Mouse (Mus musculus): ENCODE measurements around the gene Rgs3. TPM values are rescaled to one million over a fixed set of nuclear protein-coding genes. Genes with fewer than 3 reads are reported as not detected.
A peak's percentile ranks its signal among the peaks of the same experiment; 100 is the strongest.

The Rgs3 gene
- polyA plus RNA-seq, 1 experiment from 2014 or later, result 42.0 TPM

DNA sequence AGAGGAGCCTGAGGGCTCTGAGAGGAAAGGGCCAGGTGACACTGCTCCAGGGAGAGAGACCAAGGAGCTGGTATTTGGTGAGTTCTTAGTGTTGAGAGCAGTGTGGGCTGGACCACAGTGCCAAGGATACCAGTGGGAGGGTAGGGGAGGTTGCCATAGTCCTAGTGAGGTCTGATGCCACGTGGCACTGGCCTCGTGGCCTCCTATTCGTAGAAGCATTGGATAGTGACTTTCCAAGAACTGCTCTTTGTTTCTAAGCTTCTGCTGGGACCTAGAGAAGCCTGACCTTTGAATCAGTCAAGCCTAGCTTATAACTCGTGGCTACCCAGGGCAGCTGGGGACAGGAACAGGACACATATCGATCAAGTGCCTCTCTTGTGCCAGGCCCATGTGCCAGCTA lies 164.1 kb downstream of the Rgs3 start:
- Histone ChIP-seq H3K36me3 (ENCODE audit: control insufficient read depth, insufficient read depth, low read length) (no peaks in the 10 kb centered on the region), H3K9ac (ENCODE audit: low read depth, low read length) (no peak overlapping the region), H3K9me3 (ENCODE audit: control insufficient read depth, low read length) (peaks cover 10% of the 10 kb centered on the region), H3K4me3 (ENCODE audit: low read length) (no peak overlapping the region), H3K4me2 (replicated peaks; ENCODE audit: low read depth, low read length) (no peak overlapping the region), H3K4me1 (ENCODE audit: control insufficient read depth, insufficient read depth, low read length) (peaks cover 8% of the 10 kb centered on the region; the same call in 1 of the 2 replicates), H3K27me3 (ENCODE audit: control insufficient read depth, insufficient read depth, low read length) (no peaks in the 10 kb centered on the region), H3K27ac (ENCODE audit: low read depth, low read length) (no peak overlapping the region)
- WGBS, result 80% methylated on average over 5 of the region's 5 CpGs
- ATAC-seq (ENCODE audit: low FRiP score, low TSS enrichment), result no peak

DNA sequence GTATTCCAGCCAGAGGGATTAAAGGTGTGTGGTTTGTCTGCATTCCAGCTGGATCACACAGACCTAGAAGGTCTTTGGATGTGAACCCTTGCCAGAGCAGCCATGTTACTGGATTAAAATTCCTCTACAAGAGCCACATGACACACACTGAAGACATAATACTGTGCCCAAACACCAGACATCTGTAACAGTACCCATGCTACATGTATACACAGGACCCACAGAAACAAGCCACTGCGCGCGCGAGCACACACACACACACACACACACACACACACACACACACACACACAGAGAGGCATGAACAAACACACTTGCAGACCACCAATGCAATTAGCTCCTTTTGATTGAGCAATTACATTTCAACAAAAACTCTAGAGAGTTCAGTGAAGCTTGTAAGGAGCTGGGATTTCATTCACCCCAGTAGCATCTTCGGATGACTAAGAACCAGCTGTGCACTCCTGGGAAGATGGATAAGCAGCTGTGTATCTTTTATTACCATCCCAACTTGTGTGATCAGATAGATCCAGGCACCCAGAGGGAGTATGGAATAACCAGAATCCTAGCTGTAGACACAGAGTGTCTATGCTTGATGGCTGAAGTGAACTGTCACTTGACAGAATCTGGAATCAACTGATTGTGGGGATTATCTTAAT lies 166.8 kb downstream of the Rgs3 start:
- ATAC-seq (ENCODE audit: low FRiP score, low TSS enrichment), result no peak
- Histone ChIP-seq H3K36me3 (ENCODE audit: control insufficient read depth, insufficient read depth, low read length) (no peaks in the 10 kb centered on the region), H3K4me2 (replicated peaks; ENCODE audit: low read depth, low read length) (no peak overlapping the region), H3K4me1 (ENCODE audit: control insufficient read depth, insufficient read depth, low read length) (peaks cover 8% of the 10 kb centered on the region; the same call in 1 of the 2 replicates), H3K9ac (ENCODE audit: low read depth, low read length) (no peak overlapping the region), H3K4me3 (ENCODE audit: low read length) (no peak overlapping the region), H3K27me3 (ENCODE audit: control insufficient read depth, insufficient read depth, low read length) (no peaks in the 10 kb centered on the region), H3K9me3 (ENCODE audit: control insufficient read depth, low read length) (peaks cover 7% of the 10 kb centered on the region; the same call in 1 of the 2 replicates), H3K27ac (ENCODE audit: low read depth, low read length) (no peak overlapping the region)
- WGBS, result 93% methylated on average over 5 of the region's 5 CpGs

DNA sequence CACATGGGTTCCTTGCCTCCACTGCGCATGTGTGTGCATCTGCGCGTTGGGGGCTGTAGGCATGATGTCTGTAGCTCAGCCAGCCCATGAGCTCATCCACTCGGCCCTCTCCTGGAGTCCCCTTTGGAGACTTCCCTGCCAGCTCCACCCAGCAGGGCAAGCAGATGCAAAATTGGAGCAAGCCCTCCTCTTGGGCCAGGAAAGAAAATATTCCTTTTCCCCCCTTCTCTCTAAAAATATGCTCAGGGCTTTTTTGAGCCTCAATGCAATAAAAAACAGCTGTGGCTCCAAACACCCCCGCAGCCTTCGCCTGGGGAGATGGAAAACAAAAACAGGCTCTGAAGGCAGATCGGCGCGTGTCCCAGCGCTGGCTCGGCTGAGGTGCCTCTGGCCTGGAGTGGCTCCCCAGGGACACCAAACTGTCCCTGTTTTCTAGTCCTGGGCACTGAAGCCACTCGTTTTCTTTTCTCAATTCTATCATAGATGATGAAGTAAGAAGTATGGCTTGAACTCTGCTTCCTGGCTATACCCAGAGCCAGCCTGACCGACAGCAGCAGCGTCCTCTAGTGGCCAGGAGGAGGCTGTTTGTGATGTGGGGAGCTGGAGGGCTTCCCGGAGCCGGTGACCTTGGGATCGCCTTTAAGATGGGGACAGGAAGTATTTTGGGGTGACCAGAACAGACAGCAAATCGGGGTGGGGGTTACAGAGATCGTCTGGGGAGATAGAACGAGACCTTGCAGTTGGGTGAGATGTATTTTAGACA lies 168.1 kb downstream of the Rgs3 start:
- ATAC-seq (ENCODE audit: low FRiP score, low TSS enrichment), result no peak
- no peak overlapping the region; the same call in 1 of the 2 replicates for H3K27ac ChIP-seq (ENCODE audit: low read depth, low read length)
- no peak overlapping the region for H3K4me2 ChIP-seq (replicated peaks; ENCODE audit: low read depth, low read length)
- WGBS, result 72% methylated on average over 20 of the region's 20 CpGs
- H3K4me3 ChIP-seq (ENCODE audit: low read length), result no peak overlapping the region
- H3K4me1 ChIP-seq (ENCODE audit: control insufficient read depth, insufficient read depth, low read length), result no peaks in the 10 kb centered on the region; the same call in 1 of the 2 replicates
- no peaks in the 10 kb centered on the region for H3K36me3 ChIP-seq (ENCODE audit: control insufficient read depth, insufficient read depth, low read length)
- no peak overlapping the region for H3K9ac ChIP-seq (ENCODE audit: low read depth, low read length)
- peaks cover 7% of the 10 kb centered on the region; the same call in 1 of the 2 replicates for H3K9me3 ChIP-seq (ENCODE audit: control insufficient read depth, low read length)
- H3K27me3 ChIP-seq (ENCODE audit: control insufficient read depth, insufficient read depth, low read length), result no peaks in the 10 kb centered on the region

- no peaks in the 10 kb centered on the region for H3K36me3 ChIP-seq (ENCODE audit: control insufficient read depth, insufficient read depth, low read length)
- peaks cover 7% of the 10 kb centered on the region for H3K4me1 ChIP-seq (ENCODE audit: control insufficient read depth, insufficient read depth, low read length)
- no peak overlapping the region for H3K4me2 ChIP-seq (replicated peaks; ENCODE audit: low read depth, low read length)
- peaks cover 7% of the 10 kb centered on the region; the same call in 1 of the 2 replicates for H3K9me3 ChIP-seq (ENCODE audit: control insufficient read depth, low read length)
- H3K4me3 ChIP-seq (ENCODE audit: low read length), result no peak overlapping the region
- no peaks in the 10 kb centered on the region for H3K27me3 ChIP-seq (ENCODE audit: control insufficient read depth, insufficient read depth, low read length)
- H3K9ac ChIP-seq (ENCODE audit: low read depth, low read length), result no peak overlapping the region
- no peak for ATAC-seq (ENCODE audit: low FRiP score, low TSS enrichment)
- WGBS, result 82% methylated on average over 6 of the region's 6 CpGs
- no peak overlapping the region for H3K27ac ChIP-seq (ENCODE audit: low read depth, low read length)
Measured at GRCm38 (mm10) chr4:62728471-62728870, 168.8 kb downstream of the Rgs3 start.

DNA sequence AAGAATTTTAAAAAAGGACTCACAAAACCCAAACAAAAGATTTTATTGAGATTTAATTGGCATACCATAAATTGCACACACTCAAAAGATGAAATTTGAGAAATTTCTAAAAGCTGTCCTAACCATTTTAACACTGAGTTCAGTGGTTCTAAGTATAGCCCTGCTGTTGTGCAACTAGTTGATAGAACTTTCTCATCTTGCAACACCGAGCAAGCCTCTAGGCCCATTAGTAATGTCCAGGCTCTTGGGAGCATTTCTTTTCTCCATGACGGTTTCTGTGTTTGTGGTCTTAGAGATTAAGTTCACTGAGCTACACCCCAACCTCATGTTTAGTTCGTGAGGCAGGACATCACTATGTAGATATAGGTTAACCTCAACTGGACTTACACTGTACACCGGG lies 169.5 kb downstream of the Rgs3 start:
- Histone ChIP-seq H3K27ac (ENCODE audit: low read depth, low read length) (no peak overlapping the region), H3K9me3 (ENCODE audit: control insufficient read depth, low read length) (peaks cover 7% of the 10 kb centered on the region; the same call in 1 of the 2 replicates), H3K9ac (ENCODE audit: low read depth, low read length) (no peak overlapping the region), H3K27me3 (ENCODE audit: control insufficient read depth, insufficient read depth, low read length) (no peaks in the 10 kb centered on the region), H3K4me1 (ENCODE audit: control insufficient read depth, insufficient read depth, low read length) (peaks cover 8% of the 10 kb centered on the region), H3K4me2 (replicated peaks; ENCODE audit: low read depth, low read length) (no peak overlapping the region), H3K36me3 (ENCODE audit: control insufficient read depth, insufficient read depth, low read length) (no peaks in the 10 kb centered on the region), H3K4me3 (ENCODE audit: low read length) (no peak overlapping the region)
- 80% methylated on average over 4 of the region's 4 CpGs for WGBS
- ATAC-seq (ENCODE audit: low FRiP score, low TSS enrichment), result no peak

- H3K9me3 ChIP-seq (ENCODE audit: control insufficient read depth, low read length), result peaks cover 4% of the 10 kb centered on the region; the same call in 1 of the 2 replicates
- peaks cover 8% of the 10 kb centered on the region for H3K4me1 ChIP-seq (ENCODE audit: control insufficient read depth, insufficient read depth, low read length)
- 70% methylated on average over 5 of the region's 5 CpGs for WGBS
- H3K27ac ChIP-seq (ENCODE audit: low read depth, low read length), result no peak overlapping the region
- no peaks in the 10 kb centered on the region for H3K27me3 ChIP-seq (ENCODE audit: control insufficient read depth, insufficient read depth, low read length)
- no peak for ATAC-seq (ENCODE audit: low FRiP score, low TSS enrichment)
- no peaks in the 10 kb centered on the region for H3K36me3 ChIP-seq (ENCODE audit: control insufficient read depth, insufficient read depth, low read length)
- H3K4me3 ChIP-seq (ENCODE audit: low read length), result no peak overlapping the region
- H3K9ac ChIP-seq (ENCODE audit: low read depth, low read length), result no peak overlapping the region
- H3K4me2 ChIP-seq (replicated peaks; ENCODE audit: low read depth, low read length), result no peak overlapping the region
Measured at GRCm38 (mm10) chr4:62729941-62730340, 170.3 kb downstream of the Rgs3 start.

- Histone ChIP-seq H3K4me1 (ENCODE audit: control insufficient read depth, insufficient read depth, low read length) (peaks cover 16% of the 10 kb centered on the region), H3K4me2 (replicated peaks; ENCODE audit: low read depth, low read length) (no peak overlapping the region), H3K9me3 (ENCODE audit: control insufficient read depth, low read length) (no peaks in the 10 kb centered on the region), H3K4me3 (ENCODE audit: low read length) (no peak overlapping the region), H3K9ac (ENCODE audit: low read depth, low read length) (no peak overlapping the region), H3K27me3 (ENCODE audit: control insufficient read depth, insufficient read depth, low read length) (no peaks in the 10 kb centered on the region), H3K36me3 (ENCODE audit: control insufficient read depth, insufficient read depth, low read length) (no peaks in the 10 kb centered on the region), H3K27ac (ENCODE audit: low read depth, low read length) (no peak overlapping the region)
- ATAC-seq (ENCODE audit: low FRiP score, low TSS enrichment), result no peak
- 75% methylated on average over 3 of the region's 3 CpGs for WGBS
Measured at GRCm38 (mm10) chr4:62730861-62731260, 171.2 kb downstream of the Rgs3 start.

DNA sequence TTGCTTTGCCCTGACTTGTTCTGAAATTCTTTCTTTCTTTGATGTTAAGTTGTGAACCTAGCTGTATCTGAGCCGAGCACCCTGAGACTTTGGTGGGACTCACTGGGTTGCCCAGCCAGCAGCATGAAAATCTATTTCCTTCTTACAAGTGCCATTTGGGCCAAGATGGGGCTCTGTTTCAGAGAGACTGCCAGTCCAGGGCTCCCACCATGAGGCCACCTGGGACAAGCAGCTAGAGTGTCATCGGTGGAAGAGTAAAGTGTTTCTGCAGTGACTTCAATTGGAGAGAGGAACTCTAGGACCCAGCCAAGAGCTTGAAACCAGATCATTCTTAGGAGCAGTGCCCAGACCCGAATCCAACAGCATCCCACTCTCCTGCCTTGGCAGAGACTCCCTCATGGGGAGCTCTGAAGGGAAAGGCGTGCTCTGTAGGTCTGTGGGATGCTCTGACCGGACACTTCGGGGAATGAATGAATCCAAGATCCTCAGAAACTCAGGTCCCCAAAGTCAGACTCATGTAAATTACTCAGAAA lies 171.9 kb downstream of the Rgs3 start:
- WGBS, result 88% methylated on average over 6 of the region's 6 CpGs
- no peak overlapping the region for H3K9ac ChIP-seq (ENCODE audit: low read depth, low read length)

DNA sequence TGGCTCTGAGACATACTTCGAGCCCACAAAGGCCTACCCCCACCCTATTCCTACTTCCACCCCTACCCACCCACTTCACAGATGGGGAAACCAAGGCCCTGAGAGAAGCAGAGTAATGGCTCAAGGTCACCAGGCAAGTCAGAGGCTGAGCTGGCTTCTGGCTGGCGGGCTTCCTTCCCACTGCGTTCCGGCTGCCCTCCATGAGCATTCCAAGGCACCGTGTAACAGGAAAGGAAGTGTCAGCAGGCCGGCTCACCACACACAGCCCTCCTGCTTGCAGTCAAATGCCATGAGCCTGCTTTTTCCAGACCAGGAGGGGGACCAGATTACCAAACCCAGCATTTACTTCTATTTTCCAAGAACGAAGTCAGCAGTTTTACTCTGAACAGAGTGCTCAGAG lies 172.4 kb downstream of the Rgs3 start:
- 70% methylated on average over 7 of the region's 7 CpGs for WGBS
- no peak overlapping the region for H3K4me2 ChIP-seq (replicated peaks; ENCODE audit: low read depth, low read length)
- no peak overlapping the region for H3K9ac ChIP-seq (ENCODE audit: low read depth, low read length)
- H3K27ac ChIP-seq (ENCODE audit: low read depth, low read length), result peak overlapping the region; percentile 60; the same call in 1 of the 2 replicates
- no peaks in the 10 kb centered on the region for H3K27me3 ChIP-seq (ENCODE audit: control insufficient read depth, insufficient read depth, low read length)
- H3K4me1 ChIP-seq (ENCODE audit: control insufficient read depth, insufficient read depth, low read length), result peaks cover 28% of the 10 kb centered on the region
- ATAC-seq (ENCODE audit: low FRiP score, low TSS enrichment), result no peak
- H3K4me3 ChIP-seq (ENCODE audit: low read length), result no peak overlapping the region
- no peaks in the 10 kb centered on the region for H3K36me3 ChIP-seq (ENCODE audit: control insufficient read depth, insufficient read depth, low read length)
- no peaks in the 10 kb centered on the region for H3K9me3 ChIP-seq (ENCODE audit: control insufficient read depth, low read length)

More for the DNA sequence above, 171.9 kb downstream of the Rgs3 start:
- H3K4me2 ChIP-seq (replicated peaks; ENCODE audit: low read depth, low read length), result no peak overlapping the region
- H3K27ac ChIP-seq (ENCODE audit: low read depth, low read length), result no peak overlapping the region
- H3K27me3 ChIP-seq (ENCODE audit: control insufficient read depth, insufficient read depth, low read length), result no peaks in the 10 kb centered on the region
- H3K36me3 ChIP-seq (ENCODE audit: control insufficient read depth, insufficient read depth, low read length), result no peaks in the 10 kb centered on the region
- H3K9me3 ChIP-seq (ENCODE audit: control insufficient read depth, low read length), result no peaks in the 10 kb centered on the region
- no peak overlapping the region for H3K4me3 ChIP-seq (ENCODE audit: low read length)
- H3K4me1 ChIP-seq (ENCODE audit: control insufficient read depth, insufficient read depth, low read length), result peaks cover 24% of the 10 kb centered on the region
- ATAC-seq (ENCODE audit: low FRiP score, low TSS enrichment), result no peak

Measured in kidney, embryonic 14.5 days (tissue).